Mouse (Mus musculus) forebrain, embryonic 10.5 days (tissue): Measurements from ENCODE around the gene Triobp. TPM values are rescaled to one million over a fixed set of nuclear protein-coding genes. Genes with fewer than 3 reads are reported as not detected.
A peak's percentile ranks its signal among the peaks of the same experiment; 100 is the strongest.

Source experiments
- DNase-seq: peaks from one replicate; pipeline ENCODE4 v3.0.0-alpha.2; 2017; ENCODE audit warnings: low spot score; ENCODE audit errors: extremely low spot score
- H3K27ac ChIP-seq: fragments of 300-500 bp; sonication (generic); 2 replicates; pipeline ENCODE4 v1.5.1; 2016; ENCODE audit warnings: mild to moderate bottlenecking
- H3K27me3 ChIP-seq: fragments of 300-500 bp; sonication (generic); 2 replicates; pipeline ENCODE4 v1.6.1; 2016; ENCODE audit warnings: mild to moderate bottlenecking; ENCODE audit not compliant: poor library complexity, severe bottlenecking
- H3K36me3 ChIP-seq: fragments of 300-500 bp; sonication (generic); replicated peaks from 2 replicates; pipeline ENCODE4 v1.6.1; 2016; ENCODE audit warnings: mild to moderate bottlenecking, moderate library complexity
- H3K4me1 ChIP-seq: fragments of 300-500 bp; sonication (generic); 2 replicates; pipeline ENCODE4 v1.6.1; 2016
- H3K4me3 ChIP-seq: fragments of 300-500 bp; sonication (generic); 2 replicates; pipeline ENCODE4 v1.5.1; 2016; ENCODE audit warnings: mild to moderate bottlenecking, moderate library complexity
- H3K9me3 ChIP-seq: fragments of 300-500 bp; sonication (generic); 2 replicates; pipeline ENCODE4 v1.6.1; 2016; ENCODE audit warnings: mild to moderate bottlenecking, moderate library complexity
- WGBS: fragments of 180-500 bp; shearing (Covaris S2); methylation state at CpG from one replicate; pipeline ENCODE4 v1.1.7; 2016; 5-methylcytosine and 5-hydroxymethylcytosine counted together
- polyA plus RNA-seq: library from polyadenylated mRNA; unstranded; fragments of >200 nt; fragmentation: Nextera tagmentation; extraction: Ambion mirVana; gene quantifications from 2 replicates; pipeline ENCODE4 v1.2.1, GENCODE M21; 2016

Triobp gene
- polyA plus RNA-seq, 1 experiment from 2014 or later, result 41.6 TPM

DNA sequence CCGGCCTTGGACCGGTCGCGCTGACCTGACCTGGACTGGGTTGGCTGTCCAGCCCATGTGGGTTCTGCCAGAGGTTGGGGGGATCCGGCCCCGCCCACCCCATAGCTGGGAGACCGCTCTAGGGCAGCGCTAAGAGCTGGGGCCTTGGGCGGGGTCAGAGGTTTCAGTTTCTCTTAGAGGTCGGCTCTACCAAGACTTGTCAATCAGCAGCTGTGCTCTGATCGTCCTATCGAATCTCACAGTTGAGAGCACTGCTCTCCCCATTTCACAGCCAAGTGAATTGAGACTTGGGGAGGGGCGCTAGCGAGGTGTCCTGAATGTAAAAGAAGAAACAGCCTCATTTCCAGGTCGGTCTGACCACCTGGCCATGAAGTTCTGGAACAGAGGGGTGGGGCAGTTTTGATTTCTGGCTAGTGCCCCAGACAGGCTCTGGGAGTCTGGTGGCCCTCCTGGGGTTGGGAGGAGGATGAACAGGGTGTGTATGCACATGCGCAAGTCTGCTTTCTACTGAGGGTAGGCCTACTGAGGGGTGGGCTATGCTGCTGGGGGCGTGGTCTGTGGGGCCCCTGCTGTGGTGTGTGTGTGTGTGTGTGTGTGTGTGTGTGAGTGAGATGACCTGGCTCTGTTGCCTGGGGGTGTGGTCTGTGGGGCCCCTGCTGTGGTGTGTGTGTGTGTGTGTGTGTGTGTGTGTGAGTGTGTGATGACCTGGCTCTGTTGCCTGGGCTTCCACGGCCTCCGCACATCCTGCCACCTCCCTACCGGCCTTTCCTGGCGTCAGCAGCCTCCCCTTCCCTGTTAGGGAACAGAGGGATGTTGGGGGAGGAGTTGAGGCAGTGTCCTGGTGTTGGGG lies 36.1 kb downstream of the Triobp start:
- no peaks in the 10 kb centered on the region for H3K9me3 ChIP-seq
- under 1% methylated on average over 21 of the region's 21 CpGs for WGBS
- H3K27ac ChIP-seq, result peak overlapping the region; percentile 92
- peaks cover 75% of the 10 kb centered on the region for H3K4me1 ChIP-seq
- H3K4me3 ChIP-seq, result peak overlapping the region; percentile 72
- peak; percentile 64 for DNase-seq
- no peaks in the 10 kb centered on the region for H3K27me3 ChIP-seq
- peaks cover 27% of the 10 kb centered on the region for H3K36me3 ChIP-seq

GRCm38 (mm10) chr15:78984286-78984778 lies 36.8 kb downstream of the Triobp start:
- DNase-seq, result no peak
- WGBS, result 46% methylated on average over 5 of the region's 5 CpGs
- Histone ChIP-seq H3K27ac (peak overlapping the region; percentile 92), H3K4me1 (peaks cover 70% of the 10 kb centered on the region), H3K4me3 (peak overlapping the region; percentile 72), H3K27me3 (no peaks in the 10 kb centered on the region), H3K9me3 (no peaks in the 10 kb centered on the region), H3K36me3 (peaks cover 34% of the 10 kb centered on the region)

DNA sequence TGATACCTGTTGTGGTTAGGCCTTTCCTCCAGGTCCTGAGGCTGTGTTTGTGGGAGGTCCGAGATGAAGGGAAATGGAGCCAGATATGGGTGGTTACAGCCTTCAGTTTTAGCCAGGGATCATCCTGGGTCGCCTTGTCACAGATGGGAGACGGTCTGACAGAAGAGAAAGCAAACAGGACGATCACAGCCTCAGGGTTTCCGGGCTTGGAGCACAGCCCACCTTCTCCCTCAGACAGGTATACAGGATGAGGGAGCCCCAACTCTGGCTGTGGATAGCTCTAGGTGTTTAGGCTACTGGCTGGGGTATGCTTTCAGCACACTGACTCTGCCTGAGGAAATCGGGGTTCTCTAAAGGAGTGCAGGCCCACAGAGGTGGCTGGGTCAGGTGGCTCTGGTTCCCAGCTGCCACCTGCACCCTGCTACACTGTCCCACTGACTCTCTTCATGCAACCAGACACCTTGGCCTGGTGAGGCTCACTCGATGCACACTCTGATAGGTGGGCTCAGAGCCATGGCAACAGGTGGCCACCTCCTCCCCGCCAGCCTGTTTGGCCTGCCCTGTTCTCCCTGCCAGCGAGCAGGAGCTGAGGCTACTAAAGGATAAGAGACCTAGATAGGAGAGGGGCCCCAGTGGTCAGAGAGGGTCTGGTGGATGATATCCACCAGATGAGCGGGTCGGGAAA lies 39.2 kb downstream of the Triobp start:
- Histone ChIP-seq H3K4me1 (peaks cover 74% of the 10 kb centered on the region), H3K27me3 (no peaks in the 10 kb centered on the region), H3K4me3 (0 out of 2 replicates have a peak overlapping the region, but pooled peaks have one; percentile 0), H3K36me3 (peaks cover 58% of the 10 kb centered on the region), H3K9me3 (no peaks in the 10 kb centered on the region), H3K27ac (0 out of 2 replicates have a peak overlapping the region, but pooled peaks have one; percentile 15)
- no peak for DNase-seq
- 59% methylated on average over 11 of the region's 11 CpGs for WGBS

- Histone ChIP-seq H3K4me1 (peaks cover 59% of the 10 kb centered on the region), H3K9me3 (no peaks in the 10 kb centered on the region), H3K27me3 (no peaks in the 10 kb centered on the region), H3K4me3 (no peak overlapping the region), H3K27ac (no peak overlapping the region), H3K36me3 (peaks cover 76% of the 10 kb centered on the region)
- 91% methylated on average over 14 of the region's 14 CpGs for WGBS
- no peak for DNase-seq
Observed at GRCm38 (mm10) chr15:78988499-78988971, 41.0 kb downstream of the Triobp start.

- no peak for DNase-seq
- no peak overlapping the region for H3K4me3 ChIP-seq
- H3K27me3 ChIP-seq, result no peaks in the 10 kb centered on the region
- peaks cover 85% of the 10 kb centered on the region for H3K36me3 ChIP-seq
- H3K27ac ChIP-seq, result peak overlapping the region; percentile 9; the same call in 1 of the 2 replicates
- 85% methylated on average over 14 of the region's 14 CpGs for WGBS
- peaks cover 50% of the 10 kb centered on the region for H3K4me1 ChIP-seq
- no peaks in the 10 kb centered on the region for H3K9me3 ChIP-seq
Observed at GRCm38 (mm10) chr15:78989152-78990092, 41.9 kb downstream of the Triobp start.

- H3K27ac ChIP-seq, result no peak overlapping the region
- peaks cover 92% of the 10 kb centered on the region for H3K36me3 ChIP-seq
- no peaks in the 10 kb centered on the region for H3K9me3 ChIP-seq
- H3K4me1 ChIP-seq, result peaks cover 44% of the 10 kb centered on the region
- H3K27me3 ChIP-seq, result no peaks in the 10 kb centered on the region
- no peak for DNase-seq
- 97% methylated on average over 9 of the region's 9 CpGs for WGBS
- H3K4me3 ChIP-seq, result no peak overlapping the region
Observed at GRCm38 (mm10) chr15:78990093-78990463, 42.6 kb downstream of the Triobp start.

DNA sequence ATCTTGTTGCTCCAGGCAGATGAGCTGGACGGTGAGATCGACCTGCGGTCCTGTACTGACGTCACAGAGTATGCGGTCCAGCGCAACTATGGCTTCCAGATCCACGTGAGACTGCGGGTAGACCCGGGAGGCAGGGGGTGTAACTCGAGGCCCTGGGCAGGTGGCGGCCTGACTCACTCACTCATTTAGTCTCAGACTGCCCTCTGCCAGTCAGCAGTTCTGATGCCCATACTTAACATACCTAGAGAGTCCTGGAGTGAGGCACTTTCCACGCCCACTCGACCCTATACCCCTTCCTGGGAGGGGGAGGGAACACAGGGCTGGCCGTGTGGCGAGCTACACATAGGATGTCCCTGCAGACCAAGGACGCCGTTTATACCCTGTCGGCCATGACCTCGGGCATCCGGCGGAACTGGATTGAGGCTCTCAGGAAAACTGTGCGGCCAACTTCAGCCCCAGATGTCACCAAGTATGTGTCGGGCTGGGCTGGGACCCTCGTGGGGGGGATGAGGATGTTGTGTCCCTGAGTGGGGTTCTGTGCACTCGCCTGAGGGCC lies 43.5 kb downstream of the Triobp start:
- H3K36me3 ChIP-seq, result peaks cover 98% of the 10 kb centered on the region
- H3K27me3 ChIP-seq, result no peaks in the 10 kb centered on the region
- no peaks in the 10 kb centered on the region for H3K9me3 ChIP-seq
- no peak for DNase-seq
- WGBS, result 96% methylated on average over 25 of the region's 25 CpGs
- no peak overlapping the region for H3K27ac ChIP-seq
- peaks cover 34% of the 10 kb centered on the region for H3K4me1 ChIP-seq
- no peak overlapping the region for H3K4me3 ChIP-seq

DNA sequence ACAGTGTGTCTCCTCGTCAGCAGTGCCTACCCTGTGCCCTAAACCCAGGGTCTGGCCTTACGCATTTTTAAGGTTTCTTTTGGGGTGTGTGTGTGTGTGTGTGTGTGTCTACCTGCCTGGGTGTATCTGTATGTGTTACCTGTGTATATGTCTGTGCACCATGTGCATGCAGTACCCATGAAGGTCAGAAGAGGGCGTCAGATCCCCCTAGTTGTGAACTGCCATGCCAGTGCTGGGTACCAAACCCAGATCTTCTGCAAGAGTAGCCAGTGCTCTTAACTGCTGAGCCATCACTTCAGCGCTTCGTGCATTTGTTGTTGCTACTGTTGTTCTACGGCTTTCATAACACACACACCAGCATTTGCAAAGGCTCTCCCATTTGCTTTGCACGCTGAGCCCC lies 44.7 kb downstream of the Triobp start:
- no peak overlapping the region for H3K4me3 ChIP-seq
- peaks cover 100% of the 10 kb centered on the region for H3K36me3 ChIP-seq
- no peaks in the 10 kb centered on the region for H3K27me3 ChIP-seq
- H3K9me3 ChIP-seq, result no peaks in the 10 kb centered on the region
- H3K4me1 ChIP-seq, result peaks cover 22% of the 10 kb centered on the region
- no peak overlapping the region for H3K27ac ChIP-seq
- DNase-seq, result no peak
- 94% methylated on average over 7 of the region's 7 CpGs for WGBS

- H3K4me3 ChIP-seq, result no peak overlapping the region
- no peak overlapping the region for H3K27ac ChIP-seq
- no peaks in the 10 kb centered on the region for H3K27me3 ChIP-seq
- H3K4me1 ChIP-seq, result peaks cover 18% of the 10 kb centered on the region
- peaks cover 99% of the 10 kb centered on the region for H3K36me3 ChIP-seq
- H3K9me3 ChIP-seq, result no peaks in the 10 kb centered on the region
- DNase-seq, result no peak
- 97% methylated on average over 24 of the region's 24 CpGs for WGBS
Observed at GRCm38 (mm10) chr15:78992925-78993324, 45.4 kb downstream of the Triobp start.

GRCm38 (mm10) chr15:78995916-78996315 lies 48.4 kb downstream of the Triobp start:
- H3K27me3 ChIP-seq, result no peaks in the 10 kb centered on the region
- H3K4me3 ChIP-seq, result no peak overlapping the region
- H3K4me1 ChIP-seq, result peaks cover 15% of the 10 kb centered on the region
- H3K36me3 ChIP-seq, result peaks cover 97% of the 10 kb centered on the region
- no peak for DNase-seq
- H3K9me3 ChIP-seq, result no peaks in the 10 kb centered on the region
- no peak overlapping the region for H3K27ac ChIP-seq
- WGBS, result 94% methylated on average over 4 of the region's 4 CpGs

GRCm38 (mm10) chr15:78996663-78997062 lies 49.1 kb downstream of the Triobp start:
- Histone ChIP-seq H3K9me3 (no peaks in the 10 kb centered on the region), H3K4me3 (no peak overlapping the region), H3K27ac (no peak overlapping the region), H3K4me1 (peaks cover 15% of the 10 kb centered on the region), H3K36me3 (peaks cover 97% of the 10 kb centered on the region), H3K27me3 (no peaks in the 10 kb centered on the region)
- 86% methylated on average over 3 of the region's 3 CpGs for WGBS
- no peak for DNase-seq

DNA sequence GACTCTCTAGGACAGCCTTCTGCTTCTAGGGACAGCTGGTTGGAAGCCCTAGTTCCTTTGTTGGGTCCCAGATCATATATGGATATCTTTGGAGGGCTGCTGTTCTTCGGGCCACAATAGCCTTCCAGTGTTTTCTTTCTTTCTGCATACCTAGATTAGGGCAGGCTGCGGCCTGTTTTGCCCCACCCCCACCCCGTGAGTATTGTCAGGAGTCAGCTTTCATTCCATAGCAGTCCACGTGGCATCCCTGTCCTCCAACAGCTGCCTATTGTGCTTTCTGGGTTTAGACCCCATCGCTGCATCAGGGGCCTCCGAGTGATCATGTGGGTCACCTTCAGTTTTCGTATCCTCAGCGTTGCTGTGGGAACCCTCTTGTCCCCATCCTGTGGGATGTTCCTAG lies 50.8 kb downstream of the Triobp start:
- DNase-seq, result no peak
- no peaks in the 10 kb centered on the region for H3K9me3 ChIP-seq
- peaks cover 97% of the 10 kb centered on the region for H3K36me3 ChIP-seq
- peak overlapping the region; percentile 22 for H3K27ac ChIP-seq
- no peak overlapping the region for H3K4me3 ChIP-seq
- WGBS, result 64% methylated on average over 8 of the region's 8 CpGs
- H3K27me3 ChIP-seq, result no peaks in the 10 kb centered on the region
- H3K4me1 ChIP-seq, result peaks cover 20% of the 10 kb centered on the region
